Mouse (Mus musculus) CH12F3 (cell line): ENCODE results near the gene Spin1.

Source experiments
- in situ Hi-C: fragments of 300-500 bp; cut with MboI; formaldehyde crosslinking; loops from 2 replicates; pipeline ENCODE4 v1.14.3; 2020; ENCODE audit warnings: low sequenced_read_pairs

The Spin1 gene

DNA sequence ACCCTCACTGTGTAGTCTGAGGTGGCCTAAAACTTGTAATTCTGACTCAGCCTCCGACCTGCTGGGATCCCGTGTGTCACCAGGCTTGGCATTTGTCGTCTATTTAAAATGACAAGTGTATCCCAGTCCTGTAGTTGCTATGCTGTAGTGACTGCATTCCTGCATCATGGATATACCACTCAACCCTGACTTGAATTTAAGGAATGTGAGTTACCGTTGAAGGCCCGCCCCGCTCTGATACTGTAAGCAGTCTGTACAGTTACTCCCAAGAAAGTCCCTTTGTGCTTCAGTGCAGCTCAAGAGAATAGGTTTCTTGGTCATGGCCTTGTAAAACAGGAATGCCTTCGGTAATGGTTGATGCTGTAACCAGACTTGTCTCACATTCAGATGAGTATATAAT, 27.7 kb downstream of the Spin1 start:
- in situ Hi-C loops, result no loop called here

DNA sequence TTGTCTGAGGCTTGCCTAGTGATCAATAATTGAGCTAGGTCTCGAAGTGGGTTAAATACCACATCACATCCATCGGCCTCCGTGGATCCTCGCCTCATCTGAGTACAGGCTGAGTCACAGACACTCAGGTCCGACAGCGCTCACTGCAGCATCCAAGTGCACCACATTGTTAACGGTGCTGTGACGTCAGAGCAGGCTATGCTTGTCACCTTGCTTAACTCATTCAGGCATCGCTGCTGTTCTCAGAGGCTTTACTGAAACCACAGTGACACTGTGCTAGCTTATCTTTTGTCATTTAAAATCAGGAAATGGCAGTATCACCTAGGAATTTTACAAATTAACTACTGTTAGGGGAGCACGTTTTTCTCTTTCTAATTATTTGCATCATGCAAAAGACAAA, 30.5 kb downstream of the Spin1 start:
- in situ Hi-C loops, result no loop called here

- in situ Hi-C loops, result no loop called here
These were observed 35.6 kb downstream of the Spin1 start for GRCm38 (mm10) chr13:51136315-51136714.

DNA sequence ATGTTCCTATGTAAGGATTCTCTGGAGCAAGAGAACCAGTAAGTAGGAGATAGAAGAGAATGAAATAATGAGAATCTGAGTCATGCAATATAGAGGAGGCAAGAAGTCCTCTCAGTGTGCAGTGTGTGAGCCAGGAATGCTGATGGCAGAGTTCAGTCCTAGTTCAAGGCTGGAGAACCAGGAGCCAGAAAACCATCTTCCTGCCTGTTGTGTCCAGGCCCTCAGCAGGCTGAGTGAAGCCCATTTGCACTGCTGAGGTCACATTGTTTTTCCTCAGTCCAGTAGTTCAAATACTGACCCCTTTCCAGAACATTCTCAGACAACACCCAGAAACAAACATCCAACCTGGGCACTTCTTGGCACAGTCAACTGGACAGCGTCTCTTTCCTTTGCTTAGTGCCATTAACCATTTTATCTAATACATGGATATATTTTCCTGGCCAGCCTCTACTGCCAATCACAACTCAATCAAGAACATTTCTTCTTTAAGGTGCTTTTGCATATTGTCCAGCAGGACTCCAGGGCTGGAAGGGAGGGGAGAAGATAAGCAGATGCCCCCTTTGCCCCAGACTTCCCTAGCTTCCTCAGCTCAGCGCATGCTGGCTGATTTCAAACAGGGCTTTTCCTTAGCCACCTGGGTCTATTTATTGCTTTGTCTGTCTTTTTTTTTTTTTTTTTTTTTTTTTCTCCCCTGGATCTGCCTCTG, 36.5 kb downstream of the Spin1 start:
- in situ Hi-C loops, result no loop called here

- in situ Hi-C loops, result no loop called here
These were observed 37.0 kb downstream of the Spin1 start for GRCm38 (mm10) chr13:51137702-51138031.

DNA sequence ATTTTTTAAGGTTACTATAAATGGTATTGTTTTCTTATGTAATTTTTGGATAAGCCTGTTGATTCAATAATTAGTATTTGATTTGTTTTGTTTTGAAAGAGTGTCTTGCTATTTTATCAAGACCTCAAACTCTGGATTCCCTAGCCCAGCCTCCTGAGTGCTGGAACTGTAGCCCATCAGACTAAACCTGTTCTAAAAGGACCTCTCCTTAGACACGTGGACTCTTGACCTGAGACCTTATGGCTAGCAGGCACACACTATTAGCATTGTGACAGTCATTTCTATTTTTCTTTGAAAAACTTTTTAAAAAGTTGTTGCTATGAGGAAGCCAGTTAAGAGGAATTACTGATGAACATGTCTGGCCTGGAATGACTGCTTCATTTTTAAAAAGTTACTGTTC, 46.4 kb downstream of the Spin1 start:
- in situ Hi-C loops, result no loop called here

DNA sequence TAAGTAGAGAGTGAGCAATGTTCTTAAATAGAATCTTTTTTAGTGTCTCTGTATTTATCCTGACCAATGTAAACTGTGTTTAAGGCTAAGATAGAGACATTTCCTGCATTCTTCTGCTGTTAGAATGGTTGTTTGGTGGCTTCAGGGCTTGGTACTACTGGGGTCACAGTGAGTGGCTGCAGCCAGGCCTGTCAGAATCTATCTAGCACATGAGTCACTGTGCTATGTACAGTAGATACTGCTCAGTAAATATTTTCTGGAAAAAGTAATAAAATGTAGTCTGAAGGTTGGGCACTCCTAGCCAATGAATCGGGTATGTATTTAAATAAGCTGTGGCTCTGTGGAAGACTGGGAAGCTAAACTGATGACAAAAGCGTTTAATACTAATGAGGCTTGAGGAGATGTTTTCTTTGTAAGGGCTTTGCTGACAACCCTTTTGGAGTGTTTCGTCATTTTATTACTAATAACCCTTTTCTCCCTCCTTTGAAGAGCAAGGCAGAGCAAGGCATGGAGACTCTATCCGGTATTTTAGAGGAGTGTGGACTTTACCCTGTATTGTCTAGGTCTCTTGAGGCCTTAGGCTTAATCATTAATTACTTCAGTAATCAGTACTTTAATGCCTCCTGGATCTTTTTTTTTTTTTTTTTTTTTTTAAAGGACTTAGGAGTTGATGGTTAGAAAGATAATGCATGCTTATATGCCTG, 52.4 kb downstream of the Spin1 start:
- in situ Hi-C loops, result no loop called here

DNA sequence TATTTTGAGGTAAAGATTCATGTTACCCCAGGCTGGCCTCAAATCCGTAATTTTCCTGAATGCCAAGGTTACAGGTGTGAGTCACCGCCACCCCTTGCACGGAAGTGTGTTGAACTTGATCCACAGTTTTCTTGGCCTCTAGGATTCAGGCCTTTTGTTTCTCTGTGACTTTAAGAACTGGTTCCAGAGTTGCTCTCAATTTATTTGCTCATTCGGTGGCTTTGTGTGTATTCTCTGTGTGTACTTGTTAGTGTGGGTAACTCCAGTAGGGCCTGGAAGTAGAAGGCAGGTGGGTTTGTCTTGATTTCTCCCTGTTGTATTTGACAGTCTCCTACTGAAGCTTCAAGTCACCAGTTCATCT, 53.0 kb downstream of the Spin1 start:
- in situ Hi-C loops, result no loop called here

DNA sequence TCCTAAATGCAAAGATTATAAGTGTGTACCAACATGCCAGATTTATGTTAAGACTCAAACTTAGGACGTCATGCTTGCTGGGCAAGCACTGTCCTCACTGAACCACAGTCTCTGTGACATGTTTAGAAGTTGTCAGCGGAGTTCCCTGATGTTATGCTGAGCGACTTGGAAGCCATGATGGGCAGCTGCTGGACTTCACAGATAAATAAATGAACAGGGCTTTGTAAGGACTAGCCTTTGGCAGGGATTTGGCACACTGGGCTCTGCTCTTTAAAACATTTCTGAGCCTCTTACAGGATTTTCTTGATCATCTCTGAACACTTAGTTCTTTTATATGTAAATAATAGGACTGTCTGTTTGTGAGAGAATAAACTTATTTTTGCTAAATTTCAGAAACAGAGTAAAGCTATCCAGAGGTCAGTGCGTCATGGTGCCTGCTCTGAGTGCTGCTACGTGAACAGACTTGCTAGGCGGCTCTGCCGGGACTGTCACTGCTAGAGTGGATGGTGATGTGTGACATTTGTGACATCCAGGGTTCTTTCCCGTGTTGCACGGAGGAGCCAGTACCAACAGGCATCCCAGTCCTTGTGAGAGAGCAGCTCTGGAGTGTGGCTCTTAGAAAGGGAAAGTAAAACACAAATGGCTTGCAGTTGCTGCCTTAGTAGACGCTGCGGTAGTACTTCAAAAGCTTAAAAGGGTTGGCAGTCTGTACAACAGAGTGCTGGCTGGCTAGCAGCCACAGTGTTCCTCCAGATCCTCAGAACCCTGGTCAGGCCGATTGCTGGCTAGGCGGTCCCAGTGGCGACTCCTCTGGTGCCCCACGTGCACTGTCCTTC, 54.7 kb downstream of the Spin1 start:
- in situ Hi-C loops, result no loop called here

- in situ Hi-C loops, result no loop called here
These were observed 55.3 kb downstream of the Spin1 start for GRCm38 (mm10) chr13:51156014-51156386.

DNA sequence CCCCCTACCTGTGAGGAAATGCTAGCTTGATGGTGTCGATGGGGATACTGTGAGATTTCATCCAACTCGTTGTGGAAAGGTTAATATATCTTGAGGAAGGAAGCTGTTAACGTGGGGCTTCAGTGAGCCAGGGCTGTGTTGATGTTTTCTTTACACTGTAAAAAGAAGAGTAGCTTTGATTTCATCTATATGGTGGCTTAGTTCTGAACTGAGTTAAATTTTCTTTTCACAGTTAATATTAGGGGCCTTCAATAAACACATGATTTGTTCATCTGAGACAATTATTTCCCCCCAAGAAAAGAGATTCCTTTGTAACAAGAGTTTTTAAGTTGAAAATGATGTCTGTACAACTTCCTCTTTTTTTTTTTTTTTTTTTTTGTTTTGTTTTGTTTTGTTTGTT, 56.6 kb downstream of the Spin1 start:
- in situ Hi-C loops, result no loop called here

GRCm38 (mm10) chr13:51161672-51162071, 61.0 kb downstream of the Spin1 start:
- in situ Hi-C loops, result no loop called here

GRCm38 (mm10) chr13:51162246-51162645, 61.6 kb downstream of the Spin1 start:
- in situ Hi-C loops, result no loop called here

GRCm38 (mm10) chr13:51166711-51167110, 66.0 kb downstream of the Spin1 start:
- in situ Hi-C loops, result no loop called here

DNA sequence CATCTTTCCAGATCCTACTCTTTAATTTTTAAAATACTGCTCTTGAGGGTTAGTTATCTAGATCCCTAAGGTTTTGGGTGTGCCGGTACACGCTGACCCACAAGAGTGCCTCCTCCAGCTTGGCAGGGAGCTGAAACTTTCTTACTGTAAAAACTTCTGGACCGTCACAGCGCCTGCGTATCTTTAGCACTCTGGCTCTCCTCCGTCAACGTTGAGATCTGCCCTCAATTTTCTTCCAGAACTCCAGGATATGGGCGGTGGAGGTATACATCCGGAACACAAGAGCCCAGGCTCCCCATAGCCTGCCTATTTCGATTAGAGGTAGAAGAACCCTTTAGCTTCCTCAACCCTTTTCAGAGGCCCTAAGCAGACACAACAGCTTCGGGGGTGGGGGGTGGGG, 69.5 kb downstream of the Spin1 start:
- in situ Hi-C loops, result no loop called here

GRCm38 (mm10) chr13:51170691-51171680, 70.3 kb downstream of the Spin1 start, which contains the start of gene Nxnl2:
Nxnl2 (plus strand) TSS chr13:51171022.
- in situ Hi-C loops, result no loop called here

DNA sequence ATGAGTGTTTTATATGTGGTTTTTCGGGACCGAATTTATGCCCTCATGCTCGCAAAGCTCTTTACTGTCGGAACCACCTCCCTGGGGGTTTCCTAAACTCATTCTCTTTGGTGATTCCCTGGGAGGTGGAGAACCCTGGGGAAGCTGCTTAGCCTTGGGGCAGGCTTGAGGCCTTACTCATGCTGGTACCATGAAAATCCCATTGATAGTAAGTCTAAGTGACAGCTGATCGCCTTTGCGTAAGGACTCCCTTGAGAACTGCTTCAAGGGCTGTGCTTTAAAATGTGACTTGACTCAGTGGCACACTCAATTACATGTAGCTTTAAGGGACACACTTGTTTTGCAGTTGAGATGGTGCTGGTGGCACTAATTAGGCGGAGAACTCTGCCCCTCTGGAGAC, 71.9 kb downstream of the Spin1 start:
- in situ Hi-C loops, result no loop called here

GRCm38 (mm10) chr13:51178932-51179331, 78.3 kb downstream of the Spin1 start:
- in situ Hi-C loops, result no loop called here

- in situ Hi-C loops, result no loop called here
These were observed 78.7 kb downstream of the Spin1 start for GRCm38 (mm10) chr13:51179362-51179761.

DNA sequence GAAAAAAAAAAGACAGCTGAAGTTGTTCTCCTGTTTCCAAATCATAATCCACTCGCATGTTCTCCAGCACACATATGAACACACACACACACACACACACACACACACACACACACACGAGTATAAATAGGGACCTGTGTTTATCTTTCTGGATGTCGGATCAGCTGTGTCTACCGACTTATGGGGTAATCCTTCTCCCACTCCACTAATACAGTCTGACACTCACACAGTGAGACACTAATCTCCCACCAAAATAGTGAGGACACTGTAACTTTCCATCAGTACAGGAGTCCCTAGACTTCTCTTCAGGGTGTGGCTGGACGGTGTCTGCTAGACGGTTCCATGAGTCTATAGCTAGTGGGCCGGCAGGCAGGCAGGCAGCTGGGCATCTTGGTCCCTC, 81.6 kb downstream of the Spin1 start:
- in situ Hi-C loops, result loop anchor here (10.0 kb wide), 1 partner anchor 243 kb away; no protein-coding TSS in a partner anchor

DNA sequence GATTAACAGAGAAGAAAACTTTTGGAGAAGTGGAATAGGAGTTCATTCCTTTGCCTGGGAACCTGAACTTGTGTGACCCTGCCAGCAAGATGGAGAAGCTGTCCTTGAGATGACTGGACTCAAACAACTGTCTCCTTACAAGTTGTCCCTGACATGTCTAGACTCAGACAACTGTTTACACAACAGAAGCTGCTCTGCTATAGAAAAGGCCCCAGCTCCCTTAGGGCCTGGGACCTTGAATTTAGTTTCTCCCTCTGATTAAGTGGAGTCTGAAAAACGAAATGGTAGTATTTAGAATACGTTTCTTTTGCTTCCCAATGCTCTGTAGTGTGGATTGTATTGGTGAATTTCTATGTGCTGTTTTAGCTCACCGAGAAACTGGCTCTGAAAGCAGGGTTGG, 84.2 kb downstream of the Spin1 start:
- in situ Hi-C loops, result loop anchor here (10.0 kb wide), 1 partner anchor 240 kb away; no protein-coding TSS in a partner anchor
